Mouse (Mus musculus): Measurements from ENCODE around the gene Trp63.

GRCm38 (mm10) chr16:25680369-25680768 lies 3.2 kb upstream of the Trp63 start:
- TF ChIP-seq POLR2A (IDR thresholded peaks at IDR 0.05; ENCODE audit: borderline replicate concordance, extremely low read depth, low read depth, low read length) (no peak), CTCF (IDR thresholded peaks at IDR 0.05; ENCODE audit: insufficient read depth, low read length) (no peak)

All from lung, adult 2 months (tissue).